Mouse (Mus musculus): ENCODE measurements around the gene Gm20388.

The Gm20388 gene

DNA sequence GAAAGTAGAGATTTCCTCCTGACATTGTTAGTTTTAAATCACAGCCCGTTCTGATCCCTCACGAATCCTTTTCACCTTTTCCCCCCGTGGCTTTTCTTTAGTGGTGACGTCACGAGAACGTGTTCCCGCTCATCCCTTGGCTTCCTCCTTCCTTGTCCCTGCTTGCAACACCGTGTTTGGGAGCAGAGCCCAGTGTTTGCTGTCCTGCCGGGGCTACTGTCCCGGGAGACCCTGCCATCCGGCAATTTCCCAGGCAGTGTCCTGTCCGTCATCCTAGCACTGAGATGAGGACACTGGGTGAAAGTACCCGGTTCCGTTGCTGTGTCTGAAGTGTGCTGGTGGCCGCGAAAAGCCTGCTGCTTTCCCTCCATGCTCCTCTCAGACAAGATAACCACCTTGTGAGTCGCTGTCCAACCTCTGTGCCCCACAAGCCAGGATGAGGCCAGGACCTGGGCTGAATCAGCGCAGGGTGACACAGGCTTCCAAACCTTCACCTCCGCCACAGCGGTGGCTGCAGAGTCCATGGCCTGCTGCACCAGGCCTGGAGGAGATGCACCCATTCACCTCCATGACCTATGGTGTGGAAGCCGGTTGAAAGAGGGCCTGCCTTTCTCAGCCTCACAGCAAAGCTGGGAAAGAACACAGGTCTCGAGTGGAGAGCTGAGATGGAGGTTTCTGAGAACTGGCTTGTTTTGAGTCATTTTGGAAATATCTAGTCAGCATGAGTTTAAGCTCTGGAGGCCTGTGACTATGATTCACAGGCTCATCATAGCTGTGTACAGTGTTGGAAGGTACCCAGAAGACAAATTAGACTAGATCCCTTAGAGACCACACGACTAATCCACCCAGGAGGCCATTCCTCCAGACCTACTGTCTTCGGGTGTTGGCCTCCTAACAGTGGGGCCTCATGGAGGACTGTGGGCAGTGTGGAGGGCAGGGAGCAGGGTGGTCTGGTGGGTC is 4367.6 kb downstream of the Gm20388 start:
- DNase-seq (ENCODE audit: low spot score), result no peak

DNA sequence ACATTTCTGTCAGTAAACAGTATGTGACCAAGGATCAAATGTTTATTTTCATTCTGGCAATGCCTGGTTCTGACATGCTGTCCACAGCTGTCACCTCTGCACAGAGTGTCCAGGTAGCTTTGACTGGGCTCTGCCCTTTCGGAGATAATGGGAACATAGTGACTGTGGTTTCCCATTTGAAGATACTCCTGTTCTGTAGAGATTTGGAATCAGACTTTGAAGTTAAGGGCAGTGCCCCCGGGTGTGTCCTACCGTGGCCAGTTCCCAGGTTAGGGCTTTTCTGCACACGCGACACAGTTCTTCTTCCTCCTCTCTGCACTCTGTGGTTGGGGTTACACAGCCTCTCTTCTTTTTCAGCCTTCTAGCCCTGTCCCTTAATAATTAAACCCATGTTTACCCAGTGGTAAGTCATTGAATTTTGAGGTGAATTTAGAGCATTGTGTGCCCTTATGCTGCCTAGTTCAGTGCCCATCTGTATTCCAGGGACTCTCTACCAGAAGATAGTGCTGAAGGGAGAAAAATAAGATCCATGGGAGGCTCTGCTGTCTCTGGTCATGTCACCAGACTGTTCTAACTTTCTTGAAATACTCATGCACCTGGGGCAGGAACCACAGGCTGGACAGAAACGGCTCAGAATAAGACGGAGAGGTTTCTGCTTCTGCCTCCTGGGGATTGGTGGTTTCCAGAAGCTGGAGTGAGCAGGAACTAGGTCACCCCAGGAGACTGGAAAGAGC is 4368.5 kb downstream of the Gm20388 start:
- no peak for DNase-seq (ENCODE audit: low spot score)

DNA sequence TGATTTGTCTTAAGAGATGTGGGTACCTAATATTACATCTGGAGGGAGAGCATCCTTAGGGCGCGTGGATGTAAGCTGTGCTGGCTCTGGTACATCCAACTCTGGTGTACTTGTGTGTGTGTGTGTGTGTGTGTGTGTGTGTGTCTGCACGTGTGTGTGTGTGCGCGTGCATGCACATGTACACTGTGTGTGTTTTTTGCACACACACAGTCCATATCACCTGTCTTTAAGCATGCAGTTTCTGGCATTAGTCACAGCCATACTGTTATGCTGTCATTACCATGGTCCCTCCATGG is 4369.0 kb downstream of the Gm20388 start:
- no peak for DNase-seq (ENCODE audit: low spot score)

DNA sequence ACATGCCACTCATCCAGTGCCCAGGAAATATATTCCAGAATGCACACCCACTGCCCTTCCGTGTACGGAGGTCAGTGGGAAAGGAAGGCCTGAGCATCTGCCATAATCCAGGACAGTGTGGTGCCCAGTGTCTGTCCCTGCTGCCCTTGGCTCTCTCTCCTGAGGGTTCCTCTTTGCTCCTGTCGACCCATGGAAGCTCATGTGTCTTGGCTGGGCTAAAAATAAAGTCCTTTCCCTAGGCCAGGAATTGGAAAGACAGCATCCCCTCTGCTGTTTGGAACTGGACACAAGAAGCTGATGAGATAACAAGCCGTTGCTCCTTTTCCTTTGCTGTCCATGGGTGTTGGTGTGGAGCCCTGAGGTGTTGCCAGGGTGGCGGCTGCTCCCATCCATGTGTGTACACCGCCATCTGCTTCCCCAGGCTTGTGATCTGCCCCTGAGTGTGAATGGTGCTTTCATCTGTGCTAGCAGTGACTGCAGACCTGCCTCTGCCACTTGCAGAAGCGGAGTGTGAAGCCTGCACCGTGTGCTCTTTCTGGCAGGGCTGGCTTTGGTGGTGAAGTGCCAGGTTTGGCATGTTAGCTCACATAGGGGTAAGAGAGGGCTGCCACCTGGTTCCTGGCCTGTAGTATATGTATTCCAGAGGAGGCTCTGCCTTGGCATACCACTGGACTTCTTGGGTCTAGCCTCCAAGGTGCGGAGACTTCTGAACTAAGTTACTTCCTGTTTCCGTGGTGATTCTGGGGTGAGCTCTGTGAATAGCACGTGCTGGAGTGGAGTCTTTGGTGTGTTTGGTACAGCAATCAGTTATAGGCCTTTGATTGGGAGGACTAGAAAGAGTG is 4371.3 kb downstream of the Gm20388 start:
- DNase-seq (ENCODE audit: low spot score), result no peak

DNA sequence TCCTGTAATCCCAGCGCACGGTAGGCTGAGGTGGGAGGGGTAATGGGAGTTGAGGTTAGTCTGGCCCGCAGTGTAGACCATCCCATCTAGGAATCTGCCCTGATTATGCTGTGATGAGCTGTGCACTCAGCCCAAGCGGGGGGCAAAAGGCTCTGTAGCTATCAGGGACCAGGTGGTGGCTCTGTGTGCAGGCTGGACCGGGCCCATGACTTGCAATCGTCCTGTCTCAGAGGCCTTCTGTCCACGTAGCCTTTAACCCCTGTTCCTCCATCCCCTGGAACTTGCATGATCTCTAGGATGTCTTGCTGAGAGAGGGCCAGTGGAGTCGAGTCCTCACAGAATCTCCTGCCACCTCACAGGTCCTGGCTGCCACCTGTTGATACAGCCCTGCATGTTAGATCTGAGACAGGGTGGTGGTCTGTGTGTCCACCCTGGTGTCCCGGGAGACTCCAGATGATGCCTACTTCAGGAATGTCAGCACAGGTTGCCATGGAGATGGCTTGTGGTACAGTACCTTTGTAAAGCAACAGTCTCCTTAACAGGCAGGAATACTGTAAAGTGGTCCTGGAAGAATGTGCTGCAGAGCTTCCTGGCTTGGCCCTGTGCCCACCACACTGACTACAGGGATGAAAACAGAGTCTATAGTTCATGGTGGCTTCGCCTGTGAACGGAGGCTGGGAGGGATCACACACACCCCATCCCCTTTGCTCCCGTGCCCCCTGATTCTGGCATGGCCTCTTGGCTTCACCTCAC is 4372.4 kb downstream of the Gm20388 start:
- no peak for DNase-seq (ENCODE audit: low spot score)

DNA sequence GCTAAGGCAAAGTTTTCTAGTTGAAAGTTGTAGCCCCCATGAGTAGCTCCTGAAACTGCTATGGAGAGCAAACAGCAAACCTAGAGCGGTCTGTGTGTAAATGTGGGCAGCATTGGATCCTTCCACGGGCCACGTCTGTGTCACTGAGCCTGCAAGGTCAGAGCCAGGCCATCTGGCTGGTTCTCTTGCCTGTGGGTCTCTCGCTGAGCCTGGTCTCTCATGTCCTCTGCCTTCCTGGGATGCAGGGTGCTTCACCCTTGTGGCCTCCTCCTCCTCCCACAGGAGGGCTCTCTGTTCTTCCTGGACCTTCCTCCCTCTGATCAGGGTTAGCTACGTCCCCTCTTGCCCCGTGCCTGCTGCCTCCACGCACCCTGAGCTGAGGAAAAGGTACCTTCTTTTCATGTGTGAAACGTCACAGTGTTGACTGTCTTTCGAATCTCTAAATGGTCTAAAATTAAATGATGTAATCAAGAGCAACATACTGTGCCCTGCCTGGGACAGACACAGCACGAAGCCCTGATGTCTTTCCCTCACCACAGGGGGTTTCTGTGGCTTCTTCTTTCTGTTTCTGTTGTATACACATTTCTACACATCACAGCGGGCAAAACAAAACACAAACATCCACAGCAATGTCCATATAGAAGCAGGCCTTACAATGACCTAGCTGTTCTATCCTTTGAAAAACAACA is 4373.1 kb downstream of the Gm20388 start:
- peak; percentile 41 for DNase-seq (ENCODE audit: low spot score)

DNA sequence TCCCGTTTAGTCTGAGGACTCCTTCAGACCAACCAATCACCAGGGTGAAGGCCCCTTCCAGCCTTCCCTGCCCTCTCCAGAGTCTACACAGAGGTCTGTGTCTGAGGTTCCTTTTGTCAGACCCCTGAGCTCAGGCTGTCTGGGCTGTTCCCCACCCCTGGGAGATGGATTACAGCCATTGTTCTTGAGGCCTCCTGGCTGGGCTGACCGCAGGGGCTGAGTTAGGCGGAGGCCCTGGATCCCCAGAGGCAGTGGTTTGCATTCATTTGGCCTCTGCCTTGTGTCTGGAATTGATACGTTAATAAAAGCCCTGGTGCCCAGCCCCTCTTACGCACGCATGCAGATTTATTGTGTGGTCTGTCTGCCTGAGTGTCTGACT is 4373.7 kb downstream of the Gm20388 start:
- DNase-seq (ENCODE audit: low spot score), result no peak

DNA sequence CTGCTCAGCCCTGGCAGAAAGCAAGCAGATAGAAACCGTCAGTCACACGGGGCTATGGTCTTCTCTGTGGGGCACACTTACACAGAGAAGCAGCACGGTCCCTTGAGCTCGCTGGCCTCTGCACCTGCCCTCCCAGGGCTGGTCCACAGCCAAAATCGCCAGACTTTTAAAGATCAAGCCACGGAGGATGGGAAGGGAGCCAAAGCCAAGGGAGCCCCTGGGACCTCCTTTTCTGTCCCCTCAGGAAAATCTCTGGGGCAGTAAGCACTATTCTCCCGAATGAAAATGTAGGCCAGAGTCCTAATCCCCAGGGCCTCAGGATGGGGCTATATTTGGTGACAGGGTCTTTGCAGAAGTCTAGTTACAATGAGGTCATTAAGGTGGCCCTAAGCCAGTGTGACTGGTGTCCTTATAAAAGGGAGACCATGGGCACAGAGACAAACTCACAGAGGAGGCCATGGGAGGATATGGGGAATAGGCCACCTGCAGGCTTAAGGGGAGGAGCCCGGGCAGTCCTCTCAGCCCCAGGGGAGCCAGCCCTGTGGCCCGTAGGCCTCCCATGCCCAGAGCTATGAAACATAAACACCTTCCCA is 4374.4 kb downstream of the Gm20388 start:
- no peak for DNase-seq (ENCODE audit: low spot score)

DNA sequence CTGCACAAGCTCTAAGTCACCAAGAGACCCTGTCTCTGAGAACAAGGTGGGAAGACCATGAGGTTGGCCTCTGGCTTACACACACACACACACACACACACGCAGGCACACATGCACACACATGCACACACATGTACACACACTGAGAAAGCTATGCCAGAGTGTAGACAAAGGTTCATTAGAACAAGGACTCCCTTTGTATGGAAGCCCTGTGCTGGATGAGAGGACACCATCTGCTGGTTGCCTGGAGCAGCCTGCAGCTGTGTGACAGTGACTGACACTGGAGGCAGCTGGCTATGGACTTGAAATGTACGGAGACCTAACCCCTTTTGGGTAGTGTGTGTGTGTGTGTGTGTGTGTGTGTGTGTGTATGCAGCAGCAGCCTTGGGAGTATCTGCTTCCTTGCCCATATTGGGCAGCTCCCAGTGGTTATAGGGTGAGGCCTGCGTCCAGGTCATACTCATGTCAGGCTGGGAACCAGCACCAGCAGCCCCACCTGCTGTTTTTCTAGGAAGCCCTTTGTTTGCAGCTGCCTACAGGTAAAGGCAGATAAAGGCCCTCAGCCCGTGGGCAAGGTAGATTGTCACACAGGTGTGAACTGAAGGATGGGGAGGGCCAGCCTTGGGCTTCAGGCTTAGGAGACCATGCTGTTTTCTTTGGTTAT is 4376.0 kb downstream of the Gm20388 start:
- no peak for DNase-seq (ENCODE audit: low spot score)

DNA sequence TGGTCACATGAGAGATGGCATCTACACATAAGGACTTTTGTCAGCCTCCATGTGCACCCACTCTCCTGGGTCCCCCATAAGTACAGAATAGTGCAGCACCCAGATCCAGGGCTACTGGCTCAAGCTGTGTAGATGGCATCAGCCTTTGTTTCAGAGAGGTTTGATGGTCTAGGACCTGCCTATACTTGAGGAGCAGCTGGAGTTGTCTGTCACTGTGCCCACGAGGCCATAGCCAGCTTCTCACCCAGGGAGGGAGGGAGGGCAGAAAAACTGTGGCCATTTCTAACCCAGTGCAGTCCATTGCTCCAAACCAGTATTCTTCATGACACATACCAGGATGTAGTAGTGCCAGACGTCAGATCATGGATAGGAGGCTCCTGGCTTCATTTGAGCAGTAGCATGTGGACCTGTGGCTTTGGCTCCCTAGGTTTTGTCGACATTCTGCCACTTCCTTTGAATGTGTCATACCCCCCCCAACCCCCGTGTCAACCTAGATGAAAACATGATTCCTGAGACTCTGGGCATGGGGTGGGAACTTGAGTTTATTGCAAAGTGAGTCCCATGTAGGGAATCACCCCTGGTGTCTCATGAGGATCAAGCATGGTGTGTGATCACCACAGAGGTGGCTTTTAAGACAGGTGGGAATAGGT is 4377.7 kb downstream of the Gm20388 start:
- DNase-seq (ENCODE audit: low spot score), result no peak

DNA sequence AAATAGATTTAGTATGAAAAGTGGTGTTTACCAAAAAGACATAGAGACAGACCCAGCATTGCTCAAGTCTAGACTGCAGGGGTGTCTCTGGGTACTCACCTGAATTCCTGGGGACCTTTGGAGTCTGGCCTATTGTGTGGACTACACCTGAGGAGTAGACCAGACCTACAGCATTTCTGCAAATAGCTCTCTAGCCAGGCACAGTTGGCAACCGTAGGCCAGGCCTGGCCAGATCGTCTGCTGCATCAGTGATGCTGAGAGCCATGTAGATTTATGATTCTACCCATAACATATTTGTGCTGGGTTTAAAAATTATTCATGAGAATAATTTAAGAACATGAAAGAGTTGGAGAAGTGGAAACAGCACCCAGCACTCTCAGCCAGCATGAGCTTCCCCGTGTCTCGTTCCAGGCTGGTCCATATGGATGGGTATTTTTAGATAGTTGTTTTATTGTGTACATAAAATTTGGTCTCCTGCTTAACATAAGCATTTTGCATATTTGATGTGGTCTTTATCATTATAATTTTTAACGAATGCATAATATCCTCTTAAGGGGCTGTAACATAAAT is 4378.9 kb downstream of the Gm20388 start:
- no peak for DNase-seq (ENCODE audit: low spot score)

DNA sequence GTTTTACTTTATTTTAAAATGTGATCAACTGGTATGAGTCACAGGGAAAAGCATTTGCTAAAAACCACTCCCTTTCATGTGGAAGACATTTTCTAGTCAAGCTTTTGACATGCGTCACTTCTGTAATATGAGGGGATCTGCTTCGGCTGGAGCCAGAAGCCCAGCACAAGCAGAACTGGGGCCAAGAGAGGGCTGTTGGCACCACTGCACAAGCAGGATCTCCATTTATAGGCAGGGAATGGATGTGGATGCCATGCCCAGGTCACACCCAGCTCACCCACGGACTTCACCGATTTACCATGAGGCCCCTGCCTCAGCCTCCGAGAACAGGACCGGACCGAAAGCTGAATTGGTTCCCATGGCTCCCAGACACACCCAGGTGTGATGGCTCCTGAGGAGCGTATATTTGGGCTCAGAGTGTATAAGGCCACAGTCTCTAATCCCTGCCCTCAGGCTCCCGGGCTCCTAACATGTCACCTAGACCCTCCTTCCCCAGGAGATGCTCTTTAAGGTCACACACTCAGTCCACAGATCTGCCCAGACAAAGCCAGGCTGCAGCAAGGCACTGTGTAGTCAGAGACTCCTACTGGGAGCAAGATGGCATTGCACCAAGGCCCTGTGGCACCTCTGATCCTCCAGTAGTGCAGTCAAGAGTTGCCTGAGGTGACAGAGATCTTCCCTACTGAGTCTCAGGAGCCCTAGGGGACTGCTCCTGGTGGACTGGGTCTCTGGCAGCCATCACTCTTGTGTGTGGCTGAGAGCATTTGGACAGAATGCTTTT is 4380.5 kb downstream of the Gm20388 start:
- peak; percentile 41 for DNase-seq (ENCODE audit: low spot score)

DNA sequence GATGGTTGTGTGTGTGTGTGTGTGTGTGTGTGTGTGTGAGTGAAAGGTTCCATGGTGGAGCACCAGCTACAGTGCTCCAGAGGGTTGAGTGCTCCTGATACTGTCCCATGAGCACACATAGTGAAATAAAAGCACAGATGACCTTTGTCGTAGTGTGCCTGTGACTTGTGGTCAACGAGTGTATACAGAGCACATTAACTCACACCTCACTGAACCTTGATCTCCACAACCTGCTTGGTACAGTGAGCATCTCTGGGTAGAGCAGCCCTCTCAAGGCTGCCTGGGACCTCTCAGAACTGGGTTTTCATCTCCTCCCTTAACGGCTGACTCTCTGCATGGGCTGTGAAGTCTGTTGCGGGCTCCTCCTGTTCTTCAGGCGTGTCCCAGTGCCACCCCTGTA is 4381.1 kb downstream of the Gm20388 start:
- no peak for DNase-seq (ENCODE audit: low spot score)

DNA sequence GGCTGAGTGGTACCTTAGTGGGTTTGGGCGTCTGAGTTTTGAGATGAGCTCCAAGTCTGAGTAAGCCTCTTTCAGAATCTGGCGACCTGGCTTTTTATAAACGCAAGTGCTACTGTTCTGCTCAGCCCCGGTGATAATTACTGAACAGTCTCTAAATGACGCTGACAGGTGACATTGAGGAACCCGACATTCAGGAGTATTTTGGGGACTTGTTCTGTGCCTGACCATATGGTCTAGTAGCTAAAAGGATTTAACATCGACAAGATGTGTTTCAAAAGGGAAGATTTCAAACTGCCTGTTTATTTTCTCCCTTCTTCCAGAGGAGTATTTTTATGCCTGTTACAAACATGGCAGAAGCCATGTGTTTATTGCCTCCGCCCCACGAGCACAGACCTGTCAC is 4382.3 kb downstream of the Gm20388 start:
- DNase-seq (ENCODE audit: low spot score), result no peak

DNA sequence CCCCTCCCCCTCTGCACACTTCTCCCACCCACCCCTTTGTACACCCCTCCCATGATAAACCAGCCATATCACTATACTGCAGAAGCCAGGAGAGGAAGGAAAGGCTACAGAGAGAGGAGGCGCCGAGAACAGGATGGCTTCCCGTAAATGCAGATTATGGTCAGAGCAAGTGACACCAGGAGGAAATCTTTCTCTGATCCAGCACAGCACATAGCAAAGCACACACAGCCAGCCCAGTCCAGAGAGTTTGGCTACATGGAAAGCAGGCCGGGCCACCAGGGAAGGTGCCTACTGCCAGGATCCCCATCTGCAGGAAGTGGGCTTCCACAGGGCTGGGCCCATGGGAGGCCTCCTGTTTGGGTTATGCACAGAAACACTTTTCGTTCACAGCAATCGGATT is 4383.8 kb downstream of the Gm20388 start:
- DNase-seq (ENCODE audit: low spot score), result no peak

DNA sequence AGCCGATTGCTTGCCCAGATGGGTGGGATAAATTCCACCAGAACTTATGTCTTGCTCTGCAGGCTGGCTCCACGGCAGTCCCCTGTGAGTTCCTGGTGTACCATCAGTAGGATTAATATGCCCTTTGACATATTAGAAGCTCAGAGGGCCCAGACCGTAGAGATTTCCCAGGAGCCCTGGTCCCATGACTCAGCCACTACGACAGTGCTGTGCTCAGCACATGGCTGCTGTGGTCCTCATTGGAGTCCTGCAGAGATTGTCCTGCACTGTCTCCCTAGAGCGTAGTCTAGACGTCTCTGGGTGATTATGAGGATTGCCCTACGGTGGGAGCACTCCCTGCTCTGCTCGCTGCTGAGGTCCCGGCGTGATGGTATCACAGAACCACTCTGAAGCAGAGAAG is 4384.3 kb downstream of the Gm20388 start:
- no peak for DNase-seq (ENCODE audit: low spot score)

DNA sequence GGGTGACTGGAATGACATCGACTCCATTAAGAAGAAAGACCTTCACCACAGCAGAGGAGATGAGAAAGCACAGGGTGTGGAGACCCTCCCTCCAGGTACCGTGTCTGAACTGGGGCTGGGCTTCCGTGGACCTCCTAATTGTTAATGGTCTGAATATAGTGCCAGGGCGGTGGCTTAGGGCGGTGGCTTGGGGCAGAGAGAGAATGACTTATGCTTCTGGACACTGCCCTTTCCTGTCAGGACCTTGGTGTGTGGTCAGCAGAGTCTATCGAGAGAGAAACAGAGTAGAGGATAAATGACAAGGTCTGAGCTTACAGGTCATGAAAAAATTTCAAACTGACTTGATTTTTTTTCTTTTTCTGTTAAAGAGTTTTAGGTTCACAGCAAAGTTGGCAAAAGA is 4384.7 kb downstream of the Gm20388 start:
- no peak for DNase-seq (ENCODE audit: low spot score)

DNA sequence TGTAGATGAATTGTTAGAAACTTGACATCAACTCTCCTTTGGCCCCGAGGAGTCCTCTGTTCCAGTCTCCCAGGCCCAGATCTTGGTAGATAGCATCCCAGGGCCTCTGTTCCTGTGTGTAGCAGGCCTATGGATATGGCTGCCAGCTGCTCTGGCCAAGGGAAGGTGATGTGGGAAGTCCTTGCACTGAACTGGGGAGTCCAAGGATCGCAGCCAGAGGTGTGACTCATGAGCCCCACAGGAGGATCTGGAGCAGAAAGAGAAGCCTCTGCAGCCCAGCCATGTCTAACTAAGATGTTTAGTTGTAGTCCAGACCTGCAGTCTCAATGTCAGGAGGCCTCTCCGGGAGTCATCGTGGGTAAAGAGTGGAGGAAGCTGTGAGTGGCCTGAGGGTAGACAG is 4390.9 kb downstream of the Gm20388 start:
- no peak for DNase-seq (ENCODE audit: low spot score)

All from T-cell, adult 2 months (primary cell).